Mouse (Mus musculus) forebrain, embryonic 13.5 days (tissue): ENCODE data around the gene Ankrd66. TPM values are rescaled to one million over a fixed set of nuclear protein-coding genes. Genes with fewer than 3 reads are reported as not detected.

Source experiments
- ATAC-seq: fragments of 200-750 bp; cut with Nextera tagmentation; 2 replicates; pipeline ENCODE4 v1.8.0; 2017
- H3K27ac ChIP-seq: fragments of 300-500 bp; sonication (generic); 2 replicates; pipeline ENCODE4 v1.5.1; 2015; ENCODE audit warnings: inconsistent platforms, mild to moderate bottlenecking, moderate library complexity
- H3K27me3 ChIP-seq: fragments of 300-500 bp; sonication (generic); 2 replicates; pipeline ENCODE4 v1.6.1; 2015; ENCODE audit warnings: mild to moderate bottlenecking, inconsistent platforms
- H3K36me3 ChIP-seq: fragments of 300-500 bp; sonication (generic); 2 replicates; pipeline ENCODE4 v1.6.1; 2015; ENCODE audit warnings: mild to moderate bottlenecking, inconsistent platforms; ENCODE audit not compliant: poor library complexity, severe bottlenecking
- H3K4me1 ChIP-seq: fragments of 300-500 bp; sonication (generic); 2 replicates; pipeline ENCODE4 v1.6.1; 2015; ENCODE audit warnings: inconsistent platforms
- H3K4me2 ChIP-seq: fragments of 300-500 bp; sonication (generic); 2 replicates; pipeline ENCODE4 v1.6.1; 2015; ENCODE audit warnings: inconsistent platforms, mild to moderate bottlenecking, moderate library complexity
- H3K4me3 ChIP-seq: fragments of 300-500 bp; sonication (generic); 2 replicates; pipeline ENCODE4 v1.5.1; 2015; ENCODE audit warnings: mild to moderate bottlenecking, inconsistent platforms
- H3K9ac ChIP-seq: fragments of 300-500 bp; sonication (generic); 2 replicates; pipeline ENCODE4 v1.6.1; 2015; ENCODE audit warnings: mild to moderate bottlenecking, inconsistent platforms
- H3K9me3 ChIP-seq: fragments of 300-500 bp; sonication (generic); replicated peaks from 2 replicates; pipeline ENCODE4 v1.6.1; 2016; ENCODE audit warnings: inconsistent platforms
- WGBS: fragments of 180-500 bp; shearing (Covaris S2); methylation state at CpG from one replicate; pipeline ENCODE4 v1.1.7; 2015; 5-methylcytosine and 5-hydroxymethylcytosine counted together
- polyA plus RNA-seq: library from polyadenylated mRNA; unstranded; fragments of >200 nt; fragmentation: Nextera tagmentation; extraction: Ambion mirVana; gene quantifications from 2 replicates; pipeline ENCODE4 v1.2.1, GENCODE M21; 2015

The Ankrd66 gene
- polyA plus RNA-seq, 1 experiment from 2014 or later = 0.25 TPM

GRCm38 (mm10) chr17:43531192-43531591, 12.2 kb downstream of the Ankrd66 start:
- no peak for ATAC-seq
- no peak overlapping the region for H3K27ac ChIP-seq
- H3K36me3 ChIP-seq = no peaks in the 10 kb centered on the region
- no peak overlapping the region for H3K4me3 ChIP-seq
- H3K9me3 ChIP-seq = no peaks in the 10 kb centered on the region
- 91% methylated on average over 4 of the region's 4 CpGs for WGBS
- H3K27me3 ChIP-seq = no peaks in the 10 kb centered on the region
- H3K9ac ChIP-seq = no peak overlapping the region
- H3K4me1 ChIP-seq = peaks cover 10% of the 10 kb centered on the region; the same call in 1 of the 2 replicates
- H3K4me2 ChIP-seq = no peak overlapping the region

GRCm38 (mm10) chr17:43530507-43530906, 12.9 kb downstream of the Ankrd66 start:
- WGBS = 83% methylated on average over 2 of the region's 2 CpGs
- Histone ChIP-seq H3K27ac (no peak overlapping the region), H3K4me1 (peaks cover 10% of the 10 kb centered on the region; the same call in 1 of the 2 replicates), H3K9ac (no peak overlapping the region), H3K4me3 (no peak overlapping the region), H3K9me3 (no peaks in the 10 kb centered on the region), H3K4me2 (no peak overlapping the region), H3K36me3 (no peaks in the 10 kb centered on the region), H3K27me3 (no peaks in the 10 kb centered on the region)
- ATAC-seq = no peak

- Histone ChIP-seq H3K9me3 (no peaks in the 10 kb centered on the region), H3K4me2 (no peak overlapping the region), H3K27me3 (0 out of 2 replicates have a peak, but pooled peaks cover 2% of the 10 kb centered on the region), H3K9ac (no peak overlapping the region), H3K4me1 (no peaks in the 10 kb centered on the region), H3K27ac (no peak overlapping the region), H3K4me3 (no peak overlapping the region), H3K36me3 (no peaks in the 10 kb centered on the region)
- WGBS = 79% methylated on average over 3 of the region's 3 CpGs
- no peak for ATAC-seq
Measured at GRCm38 (mm10) chr17:43520166-43520565, 23.3 kb downstream of the Ankrd66 start.

- H3K4me3 ChIP-seq = no peak overlapping the region
- H3K27ac ChIP-seq = no peak overlapping the region
- no peaks in the 10 kb centered on the region for H3K36me3 ChIP-seq
- no peak overlapping the region for H3K9ac ChIP-seq
- peaks cover 8% of the 10 kb centered on the region; the same call in 1 of the 2 replicates for H3K9me3 ChIP-seq
- WGBS = 31% methylated on average over 18 of the region's 18 CpGs
- peak; percentile 91 for ATAC-seq
- H3K27me3 ChIP-seq = 0 out of 2 replicates have a peak, but pooled peaks cover 2% of the 10 kb centered on the region
- H3K4me2 ChIP-seq = no peak overlapping the region
- no peaks in the 10 kb centered on the region for H3K4me1 ChIP-seq
Measured at GRCm38 (mm10) chr17:43518644-43519409, 24.6 kb downstream of the Ankrd66 start.

- WGBS = 32% methylated on average over 4 of the region's 4 CpGs
- Histone ChIP-seq H3K27me3 (no peaks in the 10 kb centered on the region), H3K27ac (no peak overlapping the region), H3K4me1 (0 out of 2 replicates have a peak, but pooled peaks cover 7% of the 10 kb centered on the region), H3K9ac (no peak overlapping the region), H3K4me2 (no peak overlapping the region), H3K9me3 (peaks cover 8% of the 10 kb centered on the region; the same call in 1 of the 2 replicates), H3K4me3 (no peak overlapping the region), H3K36me3 (no peaks in the 10 kb centered on the region)
- peak; percentile 87 for ATAC-seq
Measured at GRCm38 (mm10) chr17:43510782-43511181, 32.7 kb downstream of the Ankrd66 start.

- H3K4me3 ChIP-seq = no peak overlapping the region
- no peak overlapping the region for H3K27ac ChIP-seq
- no peak overlapping the region for H3K4me2 ChIP-seq
- H3K9ac ChIP-seq = no peak overlapping the region
- no peaks in the 10 kb centered on the region for H3K9me3 ChIP-seq
- no peak for ATAC-seq
- no peaks in the 10 kb centered on the region for H3K36me3 ChIP-seq
- no peaks in the 10 kb centered on the region for H3K27me3 ChIP-seq
- 74% methylated on average over 6 of the region's 6 CpGs for WGBS
- no peaks in the 10 kb centered on the region for H3K4me1 ChIP-seq
Measured at GRCm38 (mm10) chr17:43504594-43504934, 38.9 kb downstream of the Ankrd66 start.

GRCm38 (mm10) chr17:43503861-43504593, 39.4 kb downstream of the Ankrd66 start:
- H3K4me2 ChIP-seq = no peak overlapping the region
- ATAC-seq = no peak
- 73% methylated on average over 4 of the region's 4 CpGs for WGBS

GRCm38 (mm10) chr17:43502592-43502991, 40.8 kb downstream of the Ankrd66 start, which contains the start of gene Mep1a:
Mep1a (minus strand) TSS chr17:43502812.
- Histone ChIP-seq H3K9me3 (no peaks in the 10 kb centered on the region), H3K27ac (no peak within 1 kb of the TSS), H3K4me3 (no peak within 1 kb of the TSS), H3K27me3 (no peaks in the 10 kb centered on the region), H3K4me1 (no peaks in the 10 kb centered on the region), H3K9ac (no peak within 1 kb of the TSS), H3K36me3 (no peaks in the 10 kb centered on the region), H3K4me2 (no peak within 1 kb of the TSS)
- 88% methylated on average over 9 of the region's 9 CpGs for WGBS
- no peak for ATAC-seq

More at GRCm38 (mm10) chr17:43503861-43504593, 39.4 kb downstream of the Ankrd66 start:
- no peak overlapping the region for H3K9ac ChIP-seq
- no peaks in the 10 kb centered on the region for H3K4me1 ChIP-seq
- no peaks in the 10 kb centered on the region for H3K36me3 ChIP-seq
- no peak overlapping the region for H3K4me3 ChIP-seq
- H3K9me3 ChIP-seq = no peaks in the 10 kb centered on the region
- H3K27me3 ChIP-seq = no peaks in the 10 kb centered on the region
- no peak overlapping the region for H3K27ac ChIP-seq

GRCm38 (mm10) chr17:43501631-43502030, 41.8 kb downstream of the Ankrd66 start:
- ATAC-seq = no peak
- no peaks in the 10 kb centered on the region for H3K4me1 ChIP-seq
- no peak overlapping the region for H3K27ac ChIP-seq
- no peaks in the 10 kb centered on the region for H3K36me3 ChIP-seq
- no peak overlapping the region for H3K9ac ChIP-seq
- H3K4me2 ChIP-seq = no peak overlapping the region
- H3K9me3 ChIP-seq = no peaks in the 10 kb centered on the region
- 97% methylated on average over 5 of the region's 5 CpGs for WGBS
- no peak overlapping the region for H3K4me3 ChIP-seq
- no peaks in the 10 kb centered on the region for H3K27me3 ChIP-seq

GRCm38 (mm10) chr17:43501223-43501622, 42.2 kb downstream of the Ankrd66 start:
- no peak overlapping the region for H3K9ac ChIP-seq
- no peaks in the 10 kb centered on the region for H3K27me3 ChIP-seq
- ATAC-seq = no peak
- no peak overlapping the region for H3K4me3 ChIP-seq
- H3K36me3 ChIP-seq = no peaks in the 10 kb centered on the region
- no peak overlapping the region for H3K4me2 ChIP-seq
- H3K27ac ChIP-seq = no peak overlapping the region
- no peaks in the 10 kb centered on the region for H3K9me3 ChIP-seq
- WGBS = 89% methylated on average over 3 of the region's 3 CpGs
- no peaks in the 10 kb centered on the region for H3K4me1 ChIP-seq

GRCm38 (mm10) chr17:43500513-43500912, 42.9 kb downstream of the Ankrd66 start:
- no peaks in the 10 kb centered on the region for H3K27me3 ChIP-seq
- no peak for ATAC-seq
- H3K9ac ChIP-seq = no peak overlapping the region
- no peaks in the 10 kb centered on the region for H3K4me1 ChIP-seq
- no peak overlapping the region for H3K4me3 ChIP-seq
- no peak overlapping the region for H3K4me2 ChIP-seq
- 84% methylated on average over 1 of the region's 1 CpGs for WGBS
- H3K27ac ChIP-seq = no peak overlapping the region
- no peaks in the 10 kb centered on the region for H3K9me3 ChIP-seq
- no peaks in the 10 kb centered on the region for H3K36me3 ChIP-seq

GRCm38 (mm10) chr17:43497521-43497920, 45.9 kb downstream of the Ankrd66 start:
- Histone ChIP-seq H3K4me3 (no peak overlapping the region), H3K9me3 (no peaks in the 10 kb centered on the region), H3K36me3 (no peaks in the 10 kb centered on the region), H3K27me3 (no peaks in the 10 kb centered on the region), H3K4me2 (no peak overlapping the region), H3K27ac (no peak overlapping the region), H3K9ac (no peak overlapping the region), H3K4me1 (no peaks in the 10 kb centered on the region)
- WGBS = 86% methylated on average over 4 of the region's 4 CpGs
- ATAC-seq = no peak
